Mouse (Mus musculus) layer of hippocampus, adult 18-20 months (tissue): ENCODE measurements around the gene Mkln1. TPM values are rescaled to one million over a fixed set of nuclear protein-coding genes. Genes with fewer than 3 reads are reported as not detected.
A peak's percentile ranks its signal among the peaks of the same experiment; 100 is the strongest.

Experiments used
- DNase-seq, 2 experiments: peaks; one replicate each; pipeline ENCODE4 v3.0.0; 2022; ENCODE audit warnings: low spot score in 2 of 2
- long read RNA-seq: library from polyadenylated mRNA; stranded (forward); transcript quantifications from one replicate; pipeline ENCODE4 v2.0.0, GENCODE M21; 2021
- total RNA-seq, 2 experiments: library from RNA; stranded (reverse); gene quantifications; 2 replicates each; pipeline ENCODE4 v1.2.3; 2021

Mkln1 gene
- 100 to 1,000 TPM; 162 to 165 TPM for total RNA-seq
- long read RNA-seq, full-length matches to known transcripts: 62 of 75 reads
- long read RNA-seq, partial matches to known transcripts: 1 of 75 reads
- long read RNA-seq, other reads (novel, unspliced or antisense): 12 of 75 reads

GRCm38 (mm10) chr6:31398431-31399205 is at the start of gene Mkln1:
Gene Mkln1, plus strand, starts transcription at chr6:31398735.
- peak; percentile 89 to 92 for DNase-seq

GRCm38 (mm10) chr6:31356444-31357191 is 41.9 kb upstream of the Mkln1 start:
- DNase-seq: peak in 1 of 2 experiments; percentile 35

GRCm38 (mm10) chr6:31357286-31357685 is 41.2 kb upstream of the Mkln1 start:
- peak; percentile 60 to 77 for DNase-seq

GRCm38 (mm10) chr6:31362617-31363016 is 35.9 kb upstream of the Mkln1 start:
- DNase-seq: no peak

- DNase-seq: no peak
These were observed 34.1 kb upstream of the Mkln1 start for GRCm38 (mm10) chr6:31364399-31364798.

GRCm38 (mm10) chr6:31367947-31368346 is 30.6 kb upstream of the Mkln1 start:
- DNase-seq: no peak

GRCm38 (mm10) chr6:31368559-31368958 is 30.0 kb upstream of the Mkln1 start:
- DNase-seq: no peak

GRCm38 (mm10) chr6:31369875-31370274 is 28.7 kb upstream of the Mkln1 start:
- DNase-seq: peak in 1 of 2 experiments; percentile 48

GRCm38 (mm10) chr6:31370550-31371061 is 27.9 kb upstream of the Mkln1 start:
- DNase-seq: peak in 1 of 2 experiments; percentile 28

GRCm38 (mm10) chr6:31371140-31371539 is 27.4 kb upstream of the Mkln1 start:
- DNase-seq: no peak

GRCm38 (mm10) chr6:31372620-31373019 is 25.9 kb upstream of the Mkln1 start:
- DNase-seq: no peak

GRCm38 (mm10) chr6:31373084-31373673 is 25.4 kb upstream of the Mkln1 start:
- DNase-seq: no peak

GRCm38 (mm10) chr6:31382989-31383388 is 15.5 kb upstream of the Mkln1 start:
- DNase-seq: no peak

- DNase-seq: no peak
These were observed 13.7 kb upstream of the Mkln1 start for GRCm38 (mm10) chr6:31384794-31385193.

- no peak for DNase-seq
These were observed 13.0 kb upstream of the Mkln1 start for GRCm38 (mm10) chr6:31385281-31386145.

- DNase-seq: no peak
These were observed 8.8 kb upstream of the Mkln1 start for GRCm38 (mm10) chr6:31389716-31390115.

GRCm38 (mm10) chr6:31390243-31390981 is 8.1 kb upstream of the Mkln1 start:
- peak in 1 of 2 experiments; percentile 23 for DNase-seq

- no peak for DNase-seq
These were observed 5.7 kb upstream of the Mkln1 start for GRCm38 (mm10) chr6:31392871-31393270.

- no peak for DNase-seq
These were observed 2.4 kb upstream of the Mkln1 start for GRCm38 (mm10) chr6:31396118-31396517.

- DNase-seq: no peak
These were observed 1.2 kb upstream of the Mkln1 start for GRCm38 (mm10) chr6:31397308-31397707.
